Mouse (Mus musculus): ENCODE data around the gene Nup107. TPM values are rescaled to one million over a fixed set of nuclear protein-coding genes. Genes with fewer than 3 reads are reported as not detected.
"Not testable (repeated sequence)": the region's sequence is repeated elsewhere in the genome, so short reads cannot be mapped to it uniquely, and the experiment has no call there.

Gene Nup107
- polyA plus RNA-seq, 1 experiment from 2014 or later = 40.2 TPM

GRCm38 (mm10) chr10:117708376-117708775 lies 84.1 kb downstream of the Nup107 start:
- Histone ChIP-seq H3K9me3 (no peaks in the 10 kb centered on the region), H3K4me3 (peak overlapping the region; percentile 92), H3K36me3 (peaks cover 50% of the 10 kb centered on the region), H3K4me1 (peaks cover 34% of the 10 kb centered on the region), H3K9ac (no peak overlapping the region), H3K4me2 (0 out of 2 replicates have a peak overlapping the region, but pooled peaks have one; percentile 83), H3K27me3 (replicated peaks) (no peaks in the 10 kb centered on the region), H3K27ac (replicated peaks) (no peak overlapping the region)
- no peak for ATAC-seq (ENCODE audit: extremely low read depth, insufficient number of reproducible peaks, low FRiP score, low TSS enrichment)
- 97% methylated on average over 2 of the region's 2 CpGs for WGBS

GRCm38 (mm10) chr10:117707114-117707838 lies 85.2 kb downstream of the Nup107 start:
- no peak overlapping the region for H3K4me3 ChIP-seq
- H3K36me3 ChIP-seq = peaks cover 61% of the 10 kb centered on the region
- no peak overlapping the region for H3K4me2 ChIP-seq
- no peak for ATAC-seq (ENCODE audit: extremely low read depth, insufficient number of reproducible peaks, low FRiP score, low TSS enrichment)
- peaks cover 34% of the 10 kb centered on the region for H3K4me1 ChIP-seq
- 82% methylated on average over 2 of the region's 2 CpGs for WGBS
- peak overlapping the region; percentile 37; the same call in 1 of the 2 replicates for H3K9ac ChIP-seq
- no peak overlapping the region for H3K27ac ChIP-seq (replicated peaks)
- H3K27me3 ChIP-seq (replicated peaks) = no peaks in the 10 kb centered on the region
- H3K9me3 ChIP-seq = no peaks in the 10 kb centered on the region

GRCm38 (mm10) chr10:117706440-117706839 lies 86.1 kb downstream of the Nup107 start:
- Histone ChIP-seq H3K27me3 (replicated peaks) (no peaks in the 10 kb centered on the region), H3K4me3 (no peak overlapping the region), H3K4me2 (no peak overlapping the region), H3K27ac (replicated peaks) (no peak overlapping the region), H3K9ac (0 out of 2 replicates have a peak overlapping the region, but pooled peaks have one; percentile 37), H3K9me3 (no peaks in the 10 kb centered on the region), H3K36me3 (peaks cover 69% of the 10 kb centered on the region), H3K4me1 (peaks cover 32% of the 10 kb centered on the region)
- ATAC-seq (ENCODE audit: extremely low read depth, insufficient number of reproducible peaks, low FRiP score, low TSS enrichment) = no peak
- 76% methylated on average over 6 of the region's 6 CpGs for WGBS

GRCm38 (mm10) chr10:117705806-117706205 lies 86.7 kb downstream of the Nup107 start:
- Histone ChIP-seq H3K4me3 (no peak overlapping the region), H3K9ac (no peak overlapping the region), H3K4me2 (no peak overlapping the region), H3K27ac (replicated peaks) (no peak overlapping the region), H3K27me3 (replicated peaks) (no peaks in the 10 kb centered on the region), H3K4me1 (peaks cover 27% of the 10 kb centered on the region), H3K36me3 (peaks cover 75% of the 10 kb centered on the region), H3K9me3 (no peaks in the 10 kb centered on the region)
- ATAC-seq (ENCODE audit: extremely low read depth, insufficient number of reproducible peaks, low FRiP score, low TSS enrichment) = no peak

GRCm38 (mm10) chr10:117704964-117705335 lies 87.6 kb downstream of the Nup107 start:
- WGBS = 92% methylated on average over 6 of the region's 6 CpGs
- H3K27me3 ChIP-seq (replicated peaks) = no peaks in the 10 kb centered on the region
- peaks cover 27% of the 10 kb centered on the region for H3K4me1 ChIP-seq
- no peaks in the 10 kb centered on the region for H3K9me3 ChIP-seq
- no peak overlapping the region for H3K9ac ChIP-seq
- H3K4me3 ChIP-seq = no peak overlapping the region
- no peak overlapping the region for H3K27ac ChIP-seq (replicated peaks)
- ATAC-seq (ENCODE audit: extremely low read depth, insufficient number of reproducible peaks, low FRiP score, low TSS enrichment) = no peak
- peaks cover 83% of the 10 kb centered on the region for H3K36me3 ChIP-seq
- no peak overlapping the region for H3K4me2 ChIP-seq

- H3K4me2 ChIP-seq; H3K9ac ChIP-seq; ATAC-seq (ENCODE audit: extremely low read depth, insufficient number of reproducible peaks, low FRiP score, low TSS enrichment); H3K9me3 ChIP-seq; H3K27ac ChIP-seq (replicated peaks); H3K4me3 ChIP-seq; H3K27me3 ChIP-seq (replicated peaks): not testable (repeated sequence)
- peaks cover 88% of the 10 kb centered on the region for H3K36me3 ChIP-seq
- peaks cover 26% of the 10 kb centered on the region for H3K4me1 ChIP-seq
- WGBS = 93% methylated on average over 6 of the region's 6 CpGs
Measured at GRCm38 (mm10) chr10:117704314-117704963, 88.1 kb downstream of the Nup107 start.

- H3K27me3 ChIP-seq (replicated peaks) = no peaks in the 10 kb centered on the region
- H3K36me3 ChIP-seq = peaks cover 93% of the 10 kb centered on the region
- H3K4me1 ChIP-seq = peaks cover 17% of the 10 kb centered on the region
- H3K4me2 ChIP-seq = no peak overlapping the region
- no peak overlapping the region for H3K9ac ChIP-seq
- WGBS = 92% methylated on average over 3 of the region's 3 CpGs
- no peak for ATAC-seq (ENCODE audit: extremely low read depth, insufficient number of reproducible peaks, low FRiP score, low TSS enrichment)
- H3K9me3 ChIP-seq = no peaks in the 10 kb centered on the region
- H3K27ac ChIP-seq (replicated peaks) = no peak overlapping the region
- no peak overlapping the region for H3K4me3 ChIP-seq
Measured at GRCm38 (mm10) chr10:117703506-117703905, 89.0 kb downstream of the Nup107 start.

- no peak overlapping the region for H3K4me3 ChIP-seq
- H3K9ac ChIP-seq = no peak overlapping the region
- 93% methylated on average over 6 of the region's 6 CpGs for WGBS
- no peak for ATAC-seq (ENCODE audit: extremely low read depth, insufficient number of reproducible peaks, low FRiP score, low TSS enrichment)
- H3K36me3 ChIP-seq = peaks cover 96% of the 10 kb centered on the region
- H3K4me1 ChIP-seq = peaks cover 11% of the 10 kb centered on the region
- H3K27me3 ChIP-seq (replicated peaks) = no peaks in the 10 kb centered on the region
- H3K9me3 ChIP-seq = no peaks in the 10 kb centered on the region
- H3K4me2 ChIP-seq = no peak overlapping the region
- H3K27ac ChIP-seq (replicated peaks) = no peak overlapping the region
Measured at GRCm38 (mm10) chr10:117702024-117702833, 90.3 kb downstream of the Nup107 start.

DNA sequence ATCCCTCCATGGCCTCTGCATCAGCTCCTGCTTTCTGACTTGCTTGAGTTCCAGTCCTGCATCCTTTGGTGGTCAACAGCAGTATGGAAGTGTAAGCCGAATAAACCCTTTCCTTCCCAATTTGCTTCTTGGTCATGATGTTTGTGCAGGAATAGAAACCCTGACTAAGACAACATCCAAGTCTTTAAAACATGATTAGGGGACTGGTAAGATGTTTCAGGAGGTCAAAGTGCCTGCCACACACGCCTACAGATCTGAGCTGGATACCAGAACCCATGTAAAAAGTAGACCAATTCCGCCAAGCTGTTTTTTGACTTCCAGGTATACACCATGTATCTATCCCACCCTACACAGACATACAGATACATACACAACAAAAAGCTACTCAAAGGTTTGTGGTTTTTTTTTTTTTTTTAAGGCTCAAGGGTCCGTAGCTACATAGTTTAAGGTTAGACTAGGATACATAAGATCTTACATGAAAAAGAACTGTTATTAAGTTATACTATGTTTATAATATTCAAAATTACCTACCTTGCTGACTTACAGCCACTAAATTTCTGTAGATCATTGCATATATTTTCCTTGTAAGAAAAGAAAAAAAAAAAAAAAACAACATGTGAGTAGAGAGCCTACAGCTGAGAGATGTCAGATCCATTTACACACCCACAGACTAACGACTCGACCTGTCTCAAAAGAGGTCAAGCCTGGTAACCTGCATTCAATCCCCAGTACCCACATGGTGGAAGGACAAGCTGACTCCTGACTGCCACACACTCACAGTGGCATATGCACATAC lies 91.3 kb downstream of the Nup107 start:
- H3K9me3 ChIP-seq = no peaks in the 10 kb centered on the region
- no peak overlapping the region for H3K27ac ChIP-seq (replicated peaks)
- peaks cover 96% of the 10 kb centered on the region for H3K36me3 ChIP-seq
- 88% methylated on average over 6 of the region's 6 CpGs for WGBS
- no peaks in the 10 kb centered on the region for H3K27me3 ChIP-seq (replicated peaks)
- ATAC-seq (ENCODE audit: extremely low read depth, insufficient number of reproducible peaks, low FRiP score, low TSS enrichment) = no peak
- peaks cover 1% of the 10 kb centered on the region; the same call in 1 of the 2 replicates for H3K4me1 ChIP-seq
- no peak overlapping the region for H3K4me2 ChIP-seq
- H3K9ac ChIP-seq = no peak overlapping the region
- no peak overlapping the region for H3K4me3 ChIP-seq
